Mouse (Mus musculus) neural tube, embryonic 11.5 days (tissue): ENCODE results near the gene Hist1h2af. TPM values are rescaled to one million over a fixed set of nuclear protein-coding genes. Genes with fewer than 3 reads are reported as not detected.

ENCODE experiments used
- ATAC-seq: fragments of 200-750 bp; cut with Nextera tagmentation; 2 replicates; pipeline ENCODE4 v1.8.0; 2017; ENCODE audit warnings: moderate number of reproducible peaks, mild to moderate bottlenecking, moderate TSS enrichment, moderate library complexity; ENCODE audit not compliant: insufficient read depth, low FRiP score, low TSS enrichment
- DNase-seq: peaks from one replicate; pipeline ENCODE4 v3.0.0-alpha.2; 2015; ENCODE audit warnings: low spot score
- H3K27ac ChIP-seq: fragments of 300-500 bp; sonication (generic); 2 replicates; pipeline ENCODE4 v1.5.1; 2014; ENCODE audit warnings: low read depth, mild to moderate bottlenecking, low read length
- H3K27me3 ChIP-seq: fragments of 300-500 bp; sonication (generic); 2 replicates; pipeline ENCODE4 v1.6.1; 2014; ENCODE audit warnings: mild to moderate bottlenecking, low read length, mixed read lengths; ENCODE audit not compliant: control insufficient read depth, insufficient read depth
- H3K36me3 ChIP-seq: fragments of 300-500 bp; sonication (generic); 2 replicates; pipeline ENCODE4 v1.6.1; 2014; ENCODE audit warnings: mild to moderate bottlenecking, low read length, moderate library complexity, mixed read lengths; ENCODE audit not compliant: control insufficient read depth, insufficient read depth
- H3K4me1 ChIP-seq: fragments of 300-500 bp; sonication (generic); 2 replicates; pipeline ENCODE4 v1.6.1; 2014; ENCODE audit warnings: low read length, mixed read lengths; ENCODE audit not compliant: control insufficient read depth, insufficient read depth
- H3K4me2 ChIP-seq: fragments of 300-500 bp; sonication (generic); 2 replicates; pipeline ENCODE4 v1.6.1; 2014; ENCODE audit warnings: low read depth, mild to moderate bottlenecking, moderate library complexity
- H3K4me3 ChIP-seq: fragments of 300-500 bp; sonication (generic); 2 replicates; pipeline ENCODE4 v1.5.1; 2014; ENCODE audit warnings: low read depth, low read length
- H3K9ac ChIP-seq: fragments of 300-500 bp; sonication (generic); 2 replicates; pipeline ENCODE4 v1.6.1; 2014; ENCODE audit warnings: mild to moderate bottlenecking, low read length
- H3K9me3 ChIP-seq: fragments of 300-500 bp; sonication (generic); 2 replicates; pipeline ENCODE4 v1.6.1; 2016; ENCODE audit warnings: low read length; ENCODE audit not compliant: control insufficient read depth
- WGBS: fragments of 180-500 bp; shearing (Covaris S2); extraction: QIAGEN DNeasy Blood & Tissue Kit; methylation state at CpG from one replicate; pipeline ENCODE4 v1.1.7; 2014; 5-methylcytosine and 5-hydroxymethylcytosine counted together
- polyA plus RNA-seq: library from polyadenylated mRNA; unstranded; fragments of >200 nt; fragmentation: Nextera tagmentation; extraction: Ambion mirVana; gene quantifications from 2 replicates; pipeline ENCODE4 v1.2.1, GENCODE M21; 2014

Hist1h2af gene
- polyA plus RNA-seq, 1 experiment from 2014 or later: 2.1 TPM

DNA sequence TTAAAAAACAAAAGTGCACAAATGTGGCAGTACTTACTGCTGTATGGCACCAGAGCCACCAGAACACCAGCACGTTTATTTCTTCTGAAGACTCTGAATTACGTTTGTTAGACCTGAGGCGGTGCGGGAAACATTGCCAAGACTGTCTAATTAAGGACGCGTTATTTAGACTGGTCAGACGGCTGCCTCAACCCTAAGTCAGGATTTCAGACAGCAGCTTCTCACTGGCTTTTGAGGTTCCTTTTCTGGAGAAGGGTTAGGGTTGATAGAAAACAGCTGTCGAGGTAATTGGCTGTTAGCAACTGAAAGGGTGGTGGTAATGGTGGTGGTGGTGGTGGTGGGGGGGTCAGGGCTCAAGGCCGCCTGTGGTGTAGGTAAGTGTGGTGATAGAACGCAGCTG lies 35.1 kb upstream of the Hist1h2af start:
- H3K4me1 ChIP-seq: peaks cover 2% of the 10 kb centered on the region; the same call in 1 of the 2 replicates
- peak overlapping the region; percentile 21 for H3K4me3 ChIP-seq
- no peak for DNase-seq
- no peaks in the 10 kb centered on the region for H3K36me3 ChIP-seq
- H3K4me2 ChIP-seq: peak overlapping the region; percentile 36
- H3K27me3 ChIP-seq: no peaks in the 10 kb centered on the region
- no peak for ATAC-seq
- H3K9ac ChIP-seq: no peak overlapping the region
- no peak overlapping the region for H3K27ac ChIP-seq
- H3K9me3 ChIP-seq: no peaks in the 10 kb centered on the region
- WGBS: 4% methylated on average over 10 of the region's 10 CpGs

DNA sequence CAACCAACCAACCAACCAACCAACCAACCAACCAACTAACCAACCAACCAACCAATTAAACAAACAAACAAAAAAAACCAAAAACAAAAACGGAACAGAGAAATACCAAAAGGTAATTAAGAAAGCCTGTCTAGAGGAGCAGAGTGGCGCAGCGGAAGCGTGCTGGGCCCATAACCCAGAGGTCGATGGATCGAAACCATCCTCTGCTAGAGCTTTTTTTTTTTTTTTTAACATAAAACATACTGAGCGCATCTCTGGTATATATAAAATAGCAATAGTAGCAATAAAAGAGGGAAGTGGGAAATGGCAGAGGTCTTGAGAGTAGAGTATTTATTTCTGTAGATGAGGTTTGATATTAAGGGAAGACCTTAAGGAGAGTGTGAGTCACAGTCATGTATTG lies 33.8 kb upstream of the Hist1h2af start:
- Histone ChIP-seq H3K4me2 (no peak overlapping the region), H3K4me1 (peaks cover 2% of the 10 kb centered on the region; the same call in 1 of the 2 replicates), H3K36me3 (no peaks in the 10 kb centered on the region), H3K4me3 (no peak overlapping the region), H3K27me3 (no peaks in the 10 kb centered on the region), H3K9ac (no peak overlapping the region), H3K9me3 (no peaks in the 10 kb centered on the region), H3K27ac (no peak overlapping the region)
- 3% methylated on average over 7 of the region's 7 CpGs for WGBS
- DNase-seq (no peak), ATAC-seq (no peak)

DNA sequence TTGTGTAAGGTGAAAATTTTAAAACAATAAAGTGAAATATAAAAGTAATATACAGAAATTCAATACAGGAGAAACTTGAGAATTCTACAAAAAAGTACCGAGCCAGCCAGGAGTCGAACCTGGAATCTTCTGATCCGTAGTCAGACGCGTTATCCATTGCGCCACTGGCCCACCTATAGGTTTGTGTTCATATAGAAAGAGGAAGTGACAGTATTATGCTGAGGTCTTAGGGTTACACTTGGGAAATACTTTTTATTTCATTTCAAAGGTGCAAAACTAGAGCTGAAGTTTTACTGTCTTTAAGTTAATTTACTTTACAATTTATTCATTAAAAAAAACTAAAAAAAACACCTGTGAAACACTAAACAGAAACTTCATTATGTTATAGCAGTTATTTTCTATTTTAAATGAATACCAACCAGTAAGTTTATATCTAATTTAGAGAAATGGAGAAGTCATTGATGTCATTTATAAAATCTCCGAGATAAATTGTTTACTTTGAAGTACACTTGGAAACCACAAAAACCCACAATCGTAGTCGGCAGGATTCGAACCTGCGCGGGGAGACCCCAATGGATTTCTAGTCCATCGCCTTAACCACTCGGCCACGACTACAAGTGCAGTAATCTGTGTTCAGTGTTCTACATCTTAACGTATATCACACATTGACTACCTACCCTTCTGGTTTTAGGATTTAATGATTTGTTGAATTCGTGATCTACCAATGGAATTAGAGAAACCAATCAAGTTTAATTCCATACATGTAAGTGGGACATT lies 33.1 kb upstream of the Hist1h2af start:
- DNase-seq (peak; percentile 80), ATAC-seq (peak; percentile 74)
- no peak overlapping the region for H3K9ac ChIP-seq
- H3K36me3 ChIP-seq: no peaks in the 10 kb centered on the region
- H3K27ac ChIP-seq: no peak overlapping the region
- H3K4me3 ChIP-seq: no peak overlapping the region
- H3K4me2 ChIP-seq: peak overlapping the region; percentile 32
- under 1% methylated on average over 17 of the region's 17 CpGs for WGBS
- H3K27me3 ChIP-seq: no peaks in the 10 kb centered on the region
- peaks cover 2% of the 10 kb centered on the region; the same call in 1 of the 2 replicates for H3K4me1 ChIP-seq
- H3K9me3 ChIP-seq: no peaks in the 10 kb centered on the region

DNA sequence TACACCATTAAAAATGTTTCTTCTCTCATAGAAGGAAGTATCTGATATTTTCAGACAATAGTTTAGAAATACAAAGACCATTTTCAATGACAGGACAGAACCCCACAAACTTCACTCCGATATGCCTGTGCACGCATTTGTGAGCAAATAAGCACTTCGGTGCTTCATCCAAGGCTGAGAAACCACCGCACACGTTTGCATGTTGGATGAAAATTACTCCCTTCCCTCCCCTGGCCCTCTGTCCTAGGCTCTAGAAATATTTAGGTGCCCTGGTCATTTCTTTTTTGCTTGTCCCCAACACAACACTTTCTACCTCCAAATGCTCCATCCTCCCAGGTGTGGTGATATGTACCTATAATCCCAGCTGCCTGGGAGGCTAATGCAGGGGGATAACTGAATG lies 32.2 kb upstream of the Hist1h2af start:
- Histone ChIP-seq H3K4me2 (peak overlapping the region; percentile 32), H3K36me3 (no peaks in the 10 kb centered on the region), H3K27ac (no peak overlapping the region), H3K4me1 (peaks cover 5% of the 10 kb centered on the region; the same call in 1 of the 2 replicates), H3K9ac (no peak overlapping the region), H3K4me3 (no peak overlapping the region), H3K9me3 (no peaks in the 10 kb centered on the region), H3K27me3 (no peaks in the 10 kb centered on the region)
- WGBS: 31% methylated on average over 5 of the region's 5 CpGs
- DNase-seq: no peak
- ATAC-seq: no peak

DNA sequence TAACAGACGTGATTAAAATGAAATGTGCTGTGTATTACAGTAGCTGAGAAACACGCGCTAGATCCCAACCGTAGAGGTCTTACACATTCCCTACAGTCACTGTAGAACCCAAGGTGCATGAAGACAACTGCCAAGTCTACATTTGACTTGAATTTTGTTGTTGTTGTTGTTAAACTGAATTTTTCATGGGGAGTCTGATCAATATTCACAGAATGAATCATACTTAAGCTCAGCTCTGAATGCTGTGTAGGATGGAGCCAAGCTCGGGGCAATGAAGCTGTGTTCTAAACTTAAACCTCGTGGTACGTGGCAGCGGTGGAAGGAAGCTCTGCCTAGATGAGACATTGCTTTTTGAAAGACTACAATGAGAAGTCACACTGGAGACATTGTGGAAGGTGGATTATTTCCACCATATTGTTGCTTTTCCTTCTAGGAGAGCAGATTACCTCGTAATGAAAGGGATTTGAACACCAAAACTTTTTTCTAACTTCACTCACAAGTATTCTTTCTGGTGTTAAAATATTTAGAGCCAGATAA lies 31.6 kb upstream of the Hist1h2af start:
- Histone ChIP-seq H3K27me3 (no peaks in the 10 kb centered on the region), H3K36me3 (no peaks in the 10 kb centered on the region), H3K27ac (no peak overlapping the region), H3K9ac (no peak overlapping the region), H3K4me1 (peaks cover 5% of the 10 kb centered on the region; the same call in 1 of the 2 replicates), H3K4me2 (peak overlapping the region; percentile 32), H3K9me3 (no peaks in the 10 kb centered on the region), H3K4me3 (no peak overlapping the region)
- WGBS: 34% methylated on average over 9 of the region's 9 CpGs
- DNase-seq (no peak), ATAC-seq (no peak)

DNA sequence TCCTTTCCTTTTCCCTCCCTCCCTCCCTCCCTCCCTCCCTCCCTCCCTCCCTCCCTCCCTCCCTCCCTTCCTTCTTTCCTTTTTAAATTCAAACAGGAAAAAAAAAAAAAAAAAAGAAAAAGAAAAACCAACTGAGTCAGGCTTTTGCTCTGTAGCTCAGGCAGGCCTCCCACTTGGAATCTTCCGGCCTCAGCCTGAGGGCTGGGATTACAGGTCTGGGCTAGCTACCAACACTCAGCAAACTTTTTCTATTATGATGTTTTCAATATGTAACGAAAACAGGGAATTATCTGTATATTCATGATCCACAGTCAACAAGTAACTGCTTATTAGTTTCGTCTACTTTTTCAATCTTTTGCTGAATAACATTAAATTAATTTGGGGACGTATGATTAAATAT lies 30.8 kb upstream of the Hist1h2af start:
- Histone ChIP-seq H3K4me3 (no peak overlapping the region), H3K9ac (no peak overlapping the region), H3K4me1 (peaks cover 5% of the 10 kb centered on the region; the same call in 1 of the 2 replicates), H3K9me3 (no peaks in the 10 kb centered on the region), H3K27me3 (no peaks in the 10 kb centered on the region), H3K36me3 (no peaks in the 10 kb centered on the region), H3K4me2 (no peak overlapping the region), H3K27ac (no peak overlapping the region)
- ATAC-seq (no peak), DNase-seq (no peak)
- 39% methylated on average over 4 of the region's 4 CpGs for WGBS

DNA sequence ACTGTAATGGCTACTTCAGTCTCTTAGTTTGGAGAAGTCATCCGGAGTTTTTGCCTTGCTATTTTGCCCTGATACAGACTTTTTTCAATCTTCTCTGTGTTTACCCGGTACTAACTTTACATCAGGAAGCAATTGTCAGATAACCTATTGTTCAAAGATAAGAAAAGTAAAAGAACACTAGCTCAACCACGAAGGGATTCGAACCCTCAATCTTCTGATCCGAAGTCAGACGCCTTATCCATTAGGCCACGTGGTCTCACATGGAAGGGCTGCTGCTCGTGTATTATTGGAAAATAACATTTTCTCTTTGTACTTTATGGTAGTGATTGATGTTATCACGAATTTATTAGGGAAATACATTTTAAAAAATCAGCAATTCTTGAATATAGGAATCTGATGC lies 29.9 kb upstream of the Hist1h2af start:
- Histone ChIP-seq H3K4me1 (peaks cover 5% of the 10 kb centered on the region; the same call in 1 of the 2 replicates), H3K9me3 (no peaks in the 10 kb centered on the region), H3K9ac (no peak overlapping the region), H3K4me2 (peak overlapping the region; percentile 20), H3K27me3 (no peaks in the 10 kb centered on the region), H3K36me3 (no peaks in the 10 kb centered on the region), H3K27ac (no peak overlapping the region), H3K4me3 (no peak overlapping the region)
- ATAC-seq: no peak
- DNase-seq: peak; percentile 35
- under 1% methylated on average over 9 of the region's 9 CpGs for WGBS

DNA sequence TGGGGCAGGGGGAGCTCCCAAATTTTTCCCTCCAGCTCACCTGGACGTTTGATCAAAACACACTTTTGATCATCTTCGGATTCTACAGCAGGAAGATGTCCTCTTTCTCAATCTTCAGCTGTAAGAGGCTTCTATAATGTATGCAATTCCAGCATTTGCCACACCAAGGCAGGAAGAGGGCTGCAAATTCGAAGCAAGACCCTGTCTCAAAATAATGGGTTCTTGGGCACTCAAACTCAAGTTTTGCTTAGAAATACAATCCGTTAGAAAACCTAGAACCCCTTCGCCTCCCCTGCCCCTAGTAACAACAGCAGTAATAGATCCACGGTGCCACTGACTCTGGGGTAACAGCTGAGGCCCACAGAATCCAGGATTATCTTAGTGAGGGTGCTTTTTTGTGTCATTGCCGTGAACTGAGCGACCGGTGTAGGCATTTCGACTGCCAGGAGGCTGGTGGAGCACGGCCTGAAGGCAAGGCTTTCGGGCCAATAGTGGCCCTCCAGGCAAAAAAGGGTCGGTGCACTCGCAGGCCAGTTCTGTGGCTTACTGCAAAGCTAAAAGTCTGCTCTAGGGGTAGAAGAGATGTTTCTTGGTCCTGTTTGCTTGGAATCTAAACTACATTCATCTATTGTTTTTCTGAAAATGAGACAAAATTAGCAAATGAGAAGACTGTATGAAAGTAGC lies 27.9 kb upstream of the Hist1h2af start:
- Histone ChIP-seq H3K4me1 (peaks cover 5% of the 10 kb centered on the region; the same call in 1 of the 2 replicates), H3K36me3 (no peaks in the 10 kb centered on the region), H3K9ac (peak overlapping the region; percentile 53), H3K27ac (0 out of 2 replicates have a peak overlapping the region, but pooled peaks have one; percentile 20), H3K4me2 (peak overlapping the region; percentile 57), H3K9me3 (no peaks in the 10 kb centered on the region), H3K27me3 (no peaks in the 10 kb centered on the region), H3K4me3 (peak overlapping the region; percentile 33)
- ATAC-seq: peak; percentile 32; the same call in 1 of the 2 replicates
- 2% methylated on average over 14 of the region's 14 CpGs for WGBS
- DNase-seq: peak; percentile 43
